Comparison of ENCODE assay signal across 8 mouse cellular contexts in the genomic region with DNA sequence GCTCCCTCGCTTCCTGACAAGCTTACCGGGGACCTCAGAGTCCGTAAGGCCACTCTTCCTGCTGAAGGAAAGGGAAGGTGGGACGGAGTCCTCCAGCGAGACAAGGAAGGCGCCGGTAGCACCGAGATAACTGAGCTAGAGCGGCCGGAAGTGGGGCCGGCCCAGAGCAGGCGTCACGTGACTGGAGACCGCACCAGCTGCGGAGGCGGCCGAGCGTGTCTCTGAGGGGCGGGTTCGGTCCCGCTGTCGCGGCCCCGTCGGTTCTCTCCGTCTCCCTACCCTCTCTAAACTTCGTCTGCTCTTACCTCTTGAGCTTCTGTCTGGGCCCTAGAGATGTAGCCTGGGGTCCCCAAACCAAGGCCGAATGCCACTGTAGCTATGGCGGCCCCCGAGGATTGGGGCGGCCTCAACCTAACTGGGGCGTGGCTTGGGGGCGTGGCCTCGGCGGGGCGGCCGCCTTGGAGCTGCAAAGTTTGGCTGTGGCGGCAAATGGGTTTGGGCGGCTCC. TPM values are rescaled to one million over a fixed set of nuclear protein-coding genes. Genes with fewer than 3 reads are reported as not detected.
DNase-seq lines count a peak whose midpoint lies in the region; ATAC-seq lines count a peak whose summit lies in the region.

Brox (minus strand) TSS at position 393 of the 507 bp plus-strand sequence.

- H3K36me3 ChIP-seq in hindbrain, embryonic 15.5 days, result 0 out of 2 replicates have a peak, but pooled peaks cover 4% of the 10 kb centered on the region

- H3K9me3 ChIP-seq in hindbrain, embryonic 15.5 days, result no peaks in the 10 kb centered on the region

- ATAC-seq in hindbrain, embryonic 15.5 days (ENCODE audit: low FRiP score, low read depth), result peak; percentile 93

- H3K4me2 ChIP-seq in hindbrain, embryonic 15.5 days, result peak within 1 kb of the TSS; percentile 56

- H3K4me1 ChIP-seq in hindbrain, embryonic 15.5 days (replicated peaks), result peaks cover 4% of the 10 kb centered on the region; the same call in 1 of the 2 replicates

- H3K27ac ChIP-seq in hindbrain, embryonic 15.5 days (replicated peaks), result peak within 1 kb of the TSS; percentile 86

- H3K27me3 ChIP-seq in hindbrain, embryonic 15.5 days, result no peaks in the 10 kb centered on the region

- DNase-seq in T-cell, adult 2 months (ENCODE audit: low spot score), result peak; percentile 92
- DNase-seq in cerebellum, postnatal 36 days, result peak; percentile 93 to 94
- peak; percentile 91 to 93 for DNase-seq in frontal cortex, postnatal 36 days (ENCODE audit: low spot score in 2 of 2)
- peak; percentile 82 for DNase-seq in left cerebral cortex, adult 11 months (ENCODE audit: low spot score)
- peak; percentile 96 to 97 for DNase-seq in lung, postnatal 4 days
- peak; percentile 81 for DNase-seq in retina, postnatal 7 days (ENCODE audit: low read depth, low spot score)
- peak; percentile 94 for DNase-seq in urinary bladder, adult 2 months (ENCODE audit: low spot score)

- under 1% methylated on average over 39 of the region's 39 CpGs for WGBS in hindbrain, embryonic 15.5 days

- peak within 1 kb of the TSS; percentile 60 for H3K9ac ChIP-seq in hindbrain, embryonic 15.5 days

- peak within 1 kb of the TSS; percentile 48 for H3K4me3 ChIP-seq in hindbrain, embryonic 15.5 days

RNA-seq across cellular contexts. Expression of gene Brox, which starts in this region (rescaled TPM):
- 95.8 and 96.5 TPM in 2 replicates for polyA plus RNA-seq in hindbrain, embryonic 15.5 days (2015; fragmentation: Nextera tagmentation; extraction: Ambion mirVana)
- 36.6 and 40.9 TPM in 2 replicates for polyA plus RNA-seq in urinary bladder, adult 2 months (2012; rRNA removed)

Comparison
In these comparisons a context has a peak if more than half of its experiments do, and no peak if none do; other contexts are left out.
1. Peak in every context shown above with its lines: DNase-seq, ATAC-seq, H3K4me3 ChIP-seq and H3K27ac ChIP-seq.